Mouse (Mus musculus): Measurements from ENCODE around the gene E2f2. TPM values are rescaled to one million over a fixed set of nuclear protein-coding genes. Genes with fewer than 3 reads are reported as not detected.

Gene E2f2
- total RNA-seq (2021): 12.0 and 13.6 TPM in 2 replicates
- long read RNA-seq, experiment 1, full-length matches to known transcripts: 1 of 8 reads
- long read RNA-seq, experiment 1, partial matches to known transcripts: 2 of 8 reads
- long read RNA-seq, experiment 1, other reads (novel, unspliced or antisense): 5 of 8 reads
- long read RNA-seq, experiment 2, full-length matches to known transcripts: 2 of 9 reads
- long read RNA-seq, experiment 2, partial matches to known transcripts: 3 of 9 reads
- long read RNA-seq, experiment 2, other reads (novel, unspliced or antisense): 4 of 9 reads

DNA sequence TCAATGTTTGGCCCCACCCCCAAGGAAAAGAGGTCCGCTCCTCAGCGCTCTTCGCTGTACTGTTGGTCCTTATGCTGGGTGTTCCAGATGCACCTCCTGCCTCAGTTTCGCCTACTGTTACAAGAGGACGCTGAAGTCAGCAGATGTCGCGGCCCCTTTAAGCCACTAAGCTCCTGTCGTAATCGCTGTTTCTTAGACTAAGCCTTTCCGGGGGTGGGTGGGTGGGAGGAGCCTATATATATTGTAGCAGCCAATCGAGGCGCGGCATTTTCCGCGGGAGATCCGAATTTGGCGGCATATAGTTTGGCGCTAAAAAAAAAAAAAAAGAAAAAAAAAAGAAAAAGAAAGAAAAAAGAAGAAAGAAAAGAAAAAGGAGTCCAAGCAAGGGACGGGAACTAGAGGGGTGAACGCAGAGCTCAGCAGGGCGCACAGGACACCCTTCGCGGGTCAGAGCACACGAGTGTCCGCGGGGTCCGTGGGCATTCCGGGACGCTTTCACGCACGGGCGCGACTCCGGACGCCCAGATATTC, at the start of gene E2f2:
Gene E2f2, plus strand, starts transcription at position 384 of the 531 bp plus-strand sequence.
- DNase-seq: peak; percentile 80

DNA sequence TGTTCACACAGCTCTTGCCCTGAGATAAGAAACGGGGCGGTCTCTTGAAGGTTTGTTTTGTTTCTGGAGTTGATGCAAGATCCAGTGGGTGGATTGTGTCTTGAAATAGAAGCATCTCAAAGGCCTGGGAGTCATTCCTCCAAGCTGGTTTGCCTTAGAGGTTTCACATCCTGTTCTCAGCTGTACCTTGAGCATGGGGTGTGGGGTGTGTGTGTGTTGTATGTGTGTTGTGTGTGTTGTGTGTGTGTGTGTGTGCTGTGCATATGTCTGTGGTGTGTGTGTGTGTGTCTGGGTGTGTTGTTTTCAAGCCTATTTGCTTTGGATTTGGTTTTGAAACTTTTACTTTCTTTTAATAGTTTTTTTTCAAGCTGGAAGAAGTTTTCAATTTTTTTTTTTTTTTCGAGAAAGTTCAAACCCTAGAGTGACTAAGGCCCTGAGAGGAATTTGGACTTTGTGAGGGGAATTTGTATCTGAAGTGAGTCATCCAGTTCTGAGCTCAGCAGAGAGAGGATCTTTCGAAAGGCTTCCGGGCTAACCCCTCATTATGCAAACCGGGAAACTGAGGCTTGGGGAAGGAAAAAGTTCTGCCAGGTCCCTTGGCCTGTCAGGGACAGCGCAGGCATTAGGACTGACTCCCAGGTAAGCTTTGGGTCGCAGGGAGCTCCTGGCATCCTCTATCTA, 48.9 kb upstream of the E2f2 start:
- DNase-seq: peak; percentile 29

DNA sequence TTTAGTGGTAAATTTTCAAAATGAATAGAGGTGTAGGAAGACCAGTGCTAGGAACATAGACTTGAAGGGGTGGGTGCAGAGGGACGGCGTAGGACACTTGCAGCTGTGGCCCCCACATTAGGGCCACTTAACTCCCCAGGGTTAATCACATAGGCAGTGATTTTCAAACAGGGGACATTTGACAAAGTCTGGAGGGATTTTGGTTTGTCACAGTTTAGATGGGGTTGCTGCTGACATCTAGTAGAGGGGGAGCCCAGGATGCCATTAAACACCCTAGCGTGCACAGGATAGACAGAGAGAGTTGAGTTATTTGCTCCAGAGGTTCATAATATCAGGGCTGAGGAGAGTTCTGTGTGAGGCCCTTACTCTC, 48.4 kb upstream of the E2f2 start:
- DNase-seq: no peak

DNA sequence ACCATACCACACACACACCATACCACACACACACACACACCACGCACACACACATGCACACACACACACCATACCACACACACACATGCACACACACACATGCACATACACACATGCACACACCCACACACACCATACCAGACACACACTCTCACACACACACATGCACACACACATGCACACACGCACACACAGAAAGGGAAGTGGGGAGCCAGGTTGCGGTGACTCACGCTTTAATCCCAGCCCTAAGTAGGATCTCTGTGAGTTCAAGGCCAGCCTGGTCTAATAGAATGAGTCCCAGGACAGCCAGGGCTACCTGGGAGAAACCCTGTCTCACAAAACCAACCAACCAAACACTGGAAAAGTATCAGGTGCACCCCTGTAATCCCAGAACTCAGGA, 47.6 kb upstream of the E2f2 start:
- DNase-seq: no peak

DNA sequence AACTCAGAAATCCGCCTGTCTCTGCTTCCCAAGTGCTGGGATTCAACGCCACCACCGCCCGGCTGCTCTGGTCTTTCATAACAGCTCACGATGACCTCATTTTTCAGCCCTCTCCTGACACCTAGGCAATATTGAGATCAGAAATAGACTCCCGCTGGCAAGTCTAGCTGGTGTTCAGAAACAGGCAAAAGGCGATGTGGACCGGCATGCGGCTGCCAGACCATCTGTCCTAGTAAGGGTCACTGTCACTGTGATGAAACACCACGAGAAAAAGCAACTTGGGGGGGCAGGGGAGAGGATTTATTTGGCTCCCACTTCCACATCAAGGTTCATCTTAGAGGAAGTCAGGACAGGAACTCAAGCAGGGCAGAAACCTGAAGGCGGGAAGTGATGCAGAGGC, 46.7 kb upstream of the E2f2 start:
- DNase-seq: no peak

DNA sequence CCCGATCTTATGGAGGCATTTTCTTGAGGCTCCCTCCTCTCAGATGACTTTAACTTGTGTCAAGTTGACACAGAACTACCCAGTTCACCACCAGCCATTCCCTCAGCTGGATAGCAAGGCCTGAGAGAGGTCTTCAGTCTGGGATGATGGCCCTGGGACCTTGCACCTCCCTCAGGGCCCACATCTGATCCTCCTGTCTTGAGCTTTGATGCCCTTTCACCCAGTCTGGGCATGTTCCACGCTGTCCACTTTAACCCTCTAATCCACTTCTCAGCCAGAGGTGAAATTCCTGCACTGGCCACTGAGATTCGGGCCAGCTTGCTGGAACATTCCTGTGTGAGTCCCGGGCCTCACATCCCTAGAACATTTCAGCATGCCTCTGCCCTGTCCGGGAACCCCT, 46.2 kb upstream of the E2f2 start:
- DNase-seq: no peak

DNA sequence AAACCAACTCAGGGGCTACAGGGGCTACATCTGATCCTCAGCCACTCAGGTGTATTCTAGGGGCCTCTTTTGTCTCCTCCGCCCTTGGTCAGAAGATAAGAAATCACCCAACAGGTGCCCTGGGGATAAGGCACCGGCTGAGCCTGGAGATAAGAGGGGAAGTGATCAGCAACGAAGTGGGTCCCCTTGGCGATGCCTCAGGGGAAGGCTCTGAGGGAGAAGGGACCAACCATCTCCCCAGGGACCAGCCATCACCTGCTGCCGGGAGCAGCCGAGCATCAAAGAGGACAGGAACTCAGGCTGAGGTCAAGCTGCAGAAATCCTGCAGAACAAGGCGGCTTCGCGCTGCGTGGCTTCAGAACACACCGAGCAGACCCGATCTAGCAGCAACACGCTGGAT, 44.5 kb upstream of the E2f2 start:
- no peak for DNase-seq

DNA sequence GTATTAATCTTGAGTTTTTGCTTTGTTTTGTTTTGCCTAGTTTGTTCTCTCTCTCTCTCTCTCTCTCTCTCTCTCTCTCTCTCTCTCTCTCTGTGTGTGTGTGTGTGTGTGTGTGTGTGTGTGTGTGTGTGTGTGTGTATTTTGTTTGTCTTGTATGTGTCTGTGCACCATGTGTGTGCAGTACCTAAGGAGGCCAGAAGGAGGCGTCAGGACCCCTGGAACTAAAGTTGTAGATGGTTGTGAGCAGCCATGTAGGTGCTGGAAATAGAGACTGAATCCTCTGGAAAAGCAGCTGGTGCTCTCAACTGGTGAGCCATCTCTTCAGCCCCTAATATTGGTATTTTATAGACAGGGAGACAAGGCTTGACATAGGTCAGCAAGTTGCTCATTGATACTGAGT, 42.4 kb upstream of the E2f2 start:
- DNase-seq: no peak

DNA sequence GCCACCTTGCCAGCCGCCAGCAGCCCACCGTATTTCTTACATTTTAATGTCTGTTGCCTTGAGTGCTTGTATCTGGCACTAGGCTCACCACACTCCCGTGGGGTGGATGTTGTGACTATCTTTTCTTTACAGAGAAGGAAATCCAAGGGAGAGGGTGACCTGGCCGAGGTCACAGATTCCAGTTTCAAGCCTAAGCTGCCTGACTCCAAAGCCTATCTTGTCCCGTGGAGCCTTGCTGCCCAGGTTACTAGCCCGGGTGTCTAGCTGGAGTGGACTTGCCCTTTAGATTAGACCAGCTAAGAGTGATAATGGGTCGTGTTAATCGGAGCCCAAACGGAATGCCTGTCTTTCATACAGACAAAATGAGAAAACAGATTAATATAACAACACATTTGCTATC, 38.4 kb upstream of the E2f2 start:
- no peak for DNase-seq

DNA sequence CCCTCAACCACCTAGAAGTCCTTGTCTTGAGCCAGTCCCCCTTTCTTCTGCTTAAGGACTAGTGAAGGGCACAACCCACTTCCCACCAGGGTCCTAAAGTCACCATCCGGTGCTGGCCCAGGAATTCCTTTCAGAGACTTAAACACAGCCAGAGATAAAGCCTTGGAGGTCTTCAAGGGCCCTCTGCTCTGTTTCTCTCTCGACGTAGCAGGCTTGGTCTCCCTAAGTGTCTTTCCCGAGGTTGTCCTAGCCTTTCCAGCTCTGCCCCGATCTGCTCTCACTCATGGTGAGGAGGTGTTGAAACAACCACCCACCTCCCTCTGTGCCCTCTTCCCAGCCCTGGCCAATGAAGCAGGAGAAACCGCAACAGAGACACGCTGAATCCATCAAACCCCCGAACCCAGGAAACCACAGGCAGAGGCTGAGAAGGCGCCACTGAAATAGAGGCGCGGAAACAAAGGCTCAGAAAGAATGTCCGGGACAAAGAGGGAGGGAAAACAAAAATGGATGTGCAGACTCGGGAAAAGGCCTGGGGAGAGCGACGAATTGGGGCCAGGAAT, 37.7 kb upstream of the E2f2 start:
- no peak for DNase-seq

DNA sequence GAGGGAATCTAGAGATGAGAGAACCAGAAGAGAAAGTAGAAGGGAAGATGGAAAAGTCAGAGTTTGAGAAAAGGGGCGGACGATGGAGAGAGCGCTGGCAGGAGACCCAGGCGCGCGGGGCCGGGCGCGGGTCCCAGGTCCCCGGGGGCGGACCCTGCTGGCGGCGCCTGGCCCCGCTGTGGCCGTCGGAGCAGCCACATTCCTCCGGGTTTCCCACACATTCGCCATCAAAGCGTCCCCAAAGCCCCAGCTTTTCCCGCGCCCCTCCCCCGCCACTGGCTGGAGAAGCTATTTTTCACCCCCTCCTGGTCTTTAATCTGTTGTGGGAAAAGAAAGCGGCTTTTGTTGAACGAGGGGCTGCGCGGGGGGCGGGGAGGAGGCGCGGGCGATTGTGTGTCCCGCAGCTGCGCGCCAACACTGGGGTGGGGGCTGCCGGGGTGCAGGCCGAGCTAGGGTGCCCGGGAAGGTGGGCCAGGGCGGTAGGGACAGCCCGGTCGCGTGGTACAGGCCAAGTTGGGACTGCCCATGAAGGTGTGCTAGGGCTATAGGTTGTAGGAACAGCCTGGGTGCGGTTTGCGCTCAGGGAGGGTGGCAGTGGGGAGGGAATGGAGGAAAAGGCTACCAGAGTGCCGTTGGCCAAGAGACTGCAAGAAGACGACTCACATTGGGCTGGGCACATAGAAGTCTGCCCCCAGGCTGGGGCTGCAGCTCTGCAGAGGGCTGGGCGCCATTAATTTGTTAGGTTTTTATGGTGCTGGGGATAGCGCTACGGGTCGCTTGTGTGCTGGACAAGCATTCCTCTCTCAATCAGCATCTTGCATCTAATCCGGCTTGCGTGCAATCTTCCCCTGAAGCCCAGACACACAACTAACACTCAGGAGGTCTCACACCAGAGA, 37.0 kb upstream of the E2f2 start:
- DNase-seq: peak; percentile 73

DNA sequence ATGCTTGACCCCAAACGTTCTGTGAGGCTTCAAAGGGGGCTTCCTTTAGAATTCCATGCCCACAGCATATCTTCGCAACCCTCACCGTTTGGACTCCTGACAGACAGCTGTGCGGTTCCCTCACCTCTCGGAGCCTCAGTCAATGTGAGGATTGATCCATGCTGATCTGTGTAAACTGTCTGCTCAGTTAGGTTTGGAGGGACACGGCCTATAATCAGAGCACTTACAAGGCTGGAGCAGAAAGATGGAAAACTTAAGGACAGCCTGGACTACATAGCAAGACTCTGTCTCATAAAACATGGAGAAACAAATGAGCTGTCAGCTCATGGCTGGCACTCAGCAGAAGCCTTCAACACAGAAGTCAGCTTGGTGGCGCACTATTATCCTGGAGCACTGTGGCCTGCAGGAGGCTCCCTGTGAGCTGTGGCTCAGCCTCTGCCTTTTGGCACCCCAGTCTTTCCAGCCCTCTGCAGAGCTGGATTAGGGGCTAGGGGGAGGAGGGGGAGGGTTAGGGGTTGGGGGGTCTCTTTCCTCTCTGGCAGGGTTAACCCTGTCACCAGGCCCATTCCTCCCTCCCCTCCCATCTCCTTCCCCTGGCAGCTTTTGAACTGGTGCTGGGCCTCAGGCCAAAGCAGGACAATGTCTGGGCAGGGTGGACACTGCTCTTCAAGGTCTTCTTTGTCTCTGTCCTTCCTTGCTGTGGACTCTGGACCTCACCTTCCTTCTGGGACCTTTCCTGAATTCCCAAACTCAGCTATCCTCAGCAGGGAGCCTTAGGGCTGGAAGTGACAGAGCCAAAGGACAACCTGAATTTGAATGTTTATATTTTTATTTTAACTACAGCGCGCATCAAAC, 36.1 kb upstream of the E2f2 start:
- DNase-seq: peak; percentile 56

DNA sequence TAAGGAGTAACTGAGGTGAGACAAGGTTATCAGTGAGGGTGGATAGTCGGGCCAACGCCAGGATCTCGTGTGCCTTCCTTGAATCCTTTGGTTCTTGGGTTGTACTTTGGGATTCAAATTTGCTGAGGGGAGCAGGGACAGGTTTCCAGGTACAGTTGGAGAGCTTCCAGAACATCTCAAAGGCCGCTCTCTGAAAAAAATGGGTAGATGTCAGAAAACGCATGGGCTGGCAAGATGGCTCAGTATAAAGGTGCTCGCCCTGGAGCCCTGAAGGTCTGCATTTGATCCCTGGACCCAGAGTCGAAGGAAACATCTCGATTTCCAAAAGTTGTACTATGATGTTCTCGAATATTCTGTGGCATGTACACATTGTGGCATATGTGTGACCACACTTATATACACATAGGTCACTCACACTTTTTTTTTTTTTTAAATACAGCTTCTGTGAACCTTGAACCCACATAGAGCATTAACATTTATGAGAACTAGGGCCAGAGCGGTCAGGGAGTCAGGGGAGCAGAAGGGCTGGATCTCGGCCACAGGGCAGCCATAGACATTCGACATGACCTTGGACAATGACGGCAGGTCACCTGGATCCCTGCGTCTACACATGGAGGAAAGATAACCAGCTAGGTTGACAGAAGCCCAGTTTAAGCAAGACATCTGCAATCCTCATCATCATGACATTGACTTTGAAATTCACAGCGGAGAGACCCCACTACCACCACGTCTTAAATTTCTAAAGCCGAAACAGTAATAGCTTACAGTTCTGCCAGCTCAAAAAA, 32.7 kb upstream of the E2f2 start:
- no peak for DNase-seq

DNA sequence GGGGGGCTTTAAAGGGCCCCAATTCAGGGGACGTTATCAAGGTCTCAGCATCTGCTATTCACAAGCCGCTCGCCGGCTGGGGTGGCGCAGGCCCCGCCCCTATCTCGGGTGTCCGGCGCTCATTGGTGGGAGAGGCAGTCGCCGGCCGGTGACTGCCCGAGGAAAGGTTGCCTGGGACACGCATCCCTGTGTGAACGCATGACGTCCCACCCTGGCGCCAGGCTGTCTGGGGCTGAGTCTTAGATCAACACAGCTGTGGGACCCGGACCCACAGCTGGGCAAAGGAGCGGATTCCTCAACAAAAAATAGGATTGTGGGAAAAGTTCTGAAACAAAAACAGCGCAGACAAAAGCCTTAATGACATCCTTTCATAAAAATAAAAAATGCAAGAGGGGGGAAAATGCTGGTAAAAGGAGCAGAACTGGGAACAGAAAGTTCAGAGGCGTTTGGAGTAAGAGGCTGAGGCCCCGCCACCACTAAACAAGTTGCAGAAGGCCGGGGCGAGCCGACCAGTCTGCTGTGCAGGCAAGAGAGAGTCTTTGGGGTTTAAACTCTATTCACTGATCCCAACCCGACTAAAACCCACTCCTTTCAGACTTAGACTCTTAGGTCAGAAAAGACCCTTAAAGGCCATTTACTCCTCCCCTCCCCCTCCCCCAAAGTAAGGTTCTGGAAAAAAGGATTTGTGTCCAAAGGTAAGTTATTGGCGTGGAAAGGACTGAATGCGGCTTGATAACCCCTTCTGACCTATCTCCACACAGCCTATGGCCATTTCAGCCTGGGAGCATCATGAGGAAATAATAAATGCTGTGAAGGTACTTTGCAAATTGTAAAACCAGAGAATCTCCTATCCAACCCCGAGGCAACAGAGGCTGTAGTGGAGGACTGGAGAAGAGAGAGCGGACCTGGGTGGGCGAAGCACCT, 31.6 kb upstream of the E2f2 start:
- peak; percentile 98 for DNase-seq

DNA sequence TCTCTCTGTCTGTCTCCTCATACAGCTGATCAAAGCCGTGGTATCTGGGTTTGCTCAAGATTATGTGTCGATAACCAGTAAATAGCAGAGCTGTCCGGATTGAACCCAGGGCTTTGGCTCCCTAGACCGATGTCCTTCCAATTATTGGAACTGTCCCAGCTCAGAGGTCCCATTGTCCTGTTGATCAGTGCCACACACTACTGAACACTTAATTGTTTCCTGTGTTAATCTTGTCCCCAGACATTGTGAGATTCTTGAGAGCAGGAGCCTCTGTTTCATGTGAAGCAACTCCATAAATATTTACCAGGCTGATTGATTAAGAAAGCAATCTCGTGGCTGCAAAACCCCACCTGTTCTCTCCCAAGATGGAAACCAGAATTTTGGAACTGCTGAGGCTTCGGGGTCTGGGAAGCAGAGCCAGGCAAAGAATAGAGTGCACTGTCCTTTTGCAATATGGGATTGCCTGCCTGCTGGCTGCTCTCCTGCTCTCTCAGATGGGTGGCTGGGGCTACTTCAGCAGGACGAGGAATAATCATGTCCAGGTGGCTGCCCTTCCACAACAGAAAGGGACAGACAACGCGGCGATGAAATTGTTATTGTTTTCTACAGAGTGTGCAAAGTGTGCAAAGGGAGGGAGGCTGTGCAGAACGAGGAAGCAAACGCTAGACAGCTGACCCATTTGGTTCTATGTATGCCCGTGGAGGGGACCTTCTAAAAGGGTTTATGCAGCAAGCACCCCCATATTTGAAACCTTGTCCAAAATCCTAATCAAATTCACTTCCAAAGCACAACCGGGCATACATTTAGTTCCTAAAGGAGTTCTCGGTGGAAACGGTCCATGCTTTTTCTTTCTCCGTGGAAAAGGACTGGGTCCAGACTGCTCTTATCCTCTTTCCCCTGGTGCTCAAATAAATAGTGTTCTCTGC, 29.7 kb upstream of the E2f2 start:
- no peak for DNase-seq

DNA sequence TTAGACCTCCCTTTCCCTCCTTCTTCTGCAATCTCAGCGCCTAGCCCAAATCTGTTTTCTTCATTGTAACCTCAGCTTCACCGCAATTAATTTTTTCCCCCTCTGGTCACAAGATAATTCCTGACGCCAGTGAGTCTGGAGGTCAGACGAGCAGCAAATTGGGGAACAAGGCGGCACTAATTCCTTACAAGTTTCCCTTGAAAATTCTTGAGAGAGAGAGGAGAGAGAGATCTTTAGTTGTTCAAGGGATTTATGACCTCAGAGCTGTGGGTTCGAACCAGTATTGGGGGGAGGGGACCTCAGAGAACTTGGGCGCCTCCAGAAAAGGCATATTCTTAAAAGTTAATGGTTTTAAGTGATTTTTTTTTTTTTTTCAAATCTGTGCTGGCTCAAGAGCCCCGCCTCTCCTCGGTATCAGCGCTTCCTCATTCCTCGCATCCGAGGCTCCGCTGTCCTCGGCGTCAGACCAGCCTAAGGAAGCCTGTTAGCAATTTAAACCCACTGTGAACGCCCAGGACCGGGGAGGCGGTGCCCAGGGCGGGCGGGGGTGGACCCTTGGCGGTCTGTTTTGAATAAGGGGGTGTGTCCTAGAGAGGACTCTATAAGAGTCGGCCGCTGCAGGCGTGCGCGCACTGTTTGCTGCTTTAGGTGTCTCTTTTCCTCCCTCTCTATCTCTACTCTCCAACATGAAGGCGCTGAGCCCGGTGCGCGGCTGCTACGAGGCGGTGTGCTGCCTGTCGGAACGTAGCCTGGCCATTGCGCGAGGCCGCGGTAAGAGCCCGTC, 28.8 kb upstream of the E2f2 start, which contains the start of gene Id3:
Gene Id3, plus strand, starts transcription at position 305 of the 784 bp plus-strand sequence.
- DNase-seq: peak; percentile 98

DNA sequence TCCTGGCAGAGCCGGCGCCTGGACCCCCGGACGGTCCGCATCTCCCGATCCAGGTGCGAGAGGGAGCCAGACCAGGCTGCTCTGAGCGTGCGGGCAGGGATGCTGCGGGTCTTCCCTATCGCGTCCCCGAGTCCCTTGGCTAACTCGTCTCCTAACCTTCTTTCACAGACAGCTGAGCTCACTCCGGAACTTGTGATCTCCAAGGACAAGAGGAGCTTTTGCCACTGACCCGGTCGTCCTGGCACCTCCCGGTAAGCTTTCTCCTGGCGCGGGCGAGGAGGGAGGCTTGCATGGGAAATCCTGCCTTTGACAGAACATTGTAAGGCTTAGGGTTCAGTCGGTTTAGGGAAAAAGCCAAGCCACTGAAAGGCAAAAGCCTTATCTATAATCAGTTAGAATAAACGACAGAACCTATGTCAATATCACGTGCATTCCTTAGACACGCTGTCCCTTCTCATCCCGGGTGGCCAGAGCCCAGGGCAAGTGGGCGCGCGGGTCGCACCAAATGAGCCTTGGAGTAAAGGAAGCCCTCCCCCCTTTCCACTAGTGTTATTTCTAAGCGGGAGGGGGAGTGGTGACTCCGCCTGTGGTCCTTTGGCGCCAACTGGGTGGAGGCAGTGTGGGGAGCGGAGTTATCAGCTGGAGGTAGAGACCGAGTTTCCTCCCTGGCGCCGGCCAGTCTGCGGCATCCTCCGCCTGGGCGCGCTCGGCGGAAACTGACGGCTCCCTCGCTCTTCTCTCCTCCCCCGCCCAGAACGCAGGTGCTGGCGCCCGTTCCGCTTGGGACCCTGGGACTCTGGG, 27.9 kb upstream of the E2f2 start:
- peak; percentile 89 for DNase-seq

Data from adrenal gland, postnatal 14 days (tissue).